In the genomic region with DNA sequence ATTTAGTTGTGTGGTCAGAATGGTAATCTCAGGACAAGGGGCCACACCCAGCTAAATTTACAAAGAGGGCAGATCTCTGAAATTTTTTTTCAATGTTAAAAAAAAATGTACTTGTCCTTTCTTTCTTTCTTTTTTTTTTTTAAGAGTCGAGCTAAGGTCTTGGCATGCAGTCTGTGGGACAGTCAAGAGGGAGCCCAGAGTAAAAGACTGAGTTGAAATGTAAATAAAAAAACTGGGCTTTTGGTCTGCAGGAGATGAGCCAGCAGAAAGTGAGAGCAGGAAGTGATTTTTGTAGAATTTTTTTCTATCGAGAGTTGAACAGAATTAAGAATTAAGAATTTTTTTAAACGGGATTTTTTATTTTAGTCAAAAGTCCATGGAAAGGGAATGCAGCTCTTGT, we compare ENCODE assay signal across 28 mouse cellular contexts.
"Had no signal": no experiment of that assay in that cellular context is flagged by ENCODE, and none has a peak within 500 bp of the region (broad histone marks: within the 10 kb centered on the region; RNA-seq: fewer than 3 reads in every experiment).

No protein-coding gene starts in this region.

- DNase-seq: gastrocnemius, adult 2 months; gastrocnemius, postnatal 10 days; gastrocnemius, postnatal 25 days; heart, adult 11 months; heart, adult 2 months; heart, postnatal 14 days; heart, postnatal 36 days; kidney, adult 11 months; kidney, adult 2 months; kidney, adult 9 months; kidney, postnatal 14 days; kidney, postnatal 36 days; layer of hippocampus, adult 9-11 months; layer of hippocampus, postnatal 36 days; left cerebral cortex, postnatal 4 days had no signal

- H3K27me3 ChIP-seq: heart, embryonic 13.5 days; heart, embryonic 15.5 days; hindbrain, embryonic 13.5 days; hindbrain, embryonic 15.5 days; kidney, embryonic 15.5 days; limb, embryonic 13.5 days; limb, embryonic 15.5 days had no signal

- H3K4me1 ChIP-seq: heart, embryonic 15.5 days; hindbrain, embryonic 15.5 days; limb, embryonic 15.5 days had no signal

- ATAC-seq: hindbrain, postnatal 0 days; intestine, embryonic 16.5 days had no signal

- H3K9me3 ChIP-seq: heart, embryonic 13.5 days; heart, embryonic 15.5 days; hindbrain, embryonic 13.5 days; hindbrain, embryonic 15.5 days; kidney, embryonic 15.5 days; limb, embryonic 13.5 days; limb, embryonic 15.5 days had no signal

- H3K4me2 ChIP-seq: heart, embryonic 11.5 days; heart, embryonic 13.5 days; heart, embryonic 15.5 days; hindbrain, embryonic 13.5 days; hindbrain, embryonic 15.5 days; kidney, embryonic 15.5 days; limb, embryonic 13.5 days; limb, embryonic 15.5 days; liver, embryonic 11.5 days had no signal

- H3K9ac ChIP-seq: heart, embryonic 13.5 days; heart, embryonic 15.5 days; hindbrain, embryonic 13.5 days; hindbrain, embryonic 15.5 days; kidney, embryonic 15.5 days; limb, embryonic 13.5 days; limb, embryonic 15.5 days; liver, embryonic 14.5 days had no signal

- H3K4me3 ChIP-seq: gastrocnemius, adult 2 months; heart, adult 2 months; heart, embryonic 13.5 days; heart, embryonic 15.5 days; hindbrain, embryonic 13.5 days; hindbrain, embryonic 15.5 days; kidney, embryonic 15.5 days; limb, embryonic 13.5 days; limb, embryonic 15.5 days had no signal

- H3K36me3 ChIP-seq: heart, embryonic 15.5 days; hindbrain, embryonic 15.5 days; kidney, embryonic 15.5 days had no signal

- H3K27ac ChIP-seq: gastrocnemius, adult 2 months; heart, adult 2 months; heart, embryonic 13.5 days; heart, embryonic 15.5 days; hindbrain, embryonic 13.5 days; hindbrain, embryonic 15.5 days; hindbrain, postnatal 0 days; kidney, embryonic 15.5 days; kidney, postnatal 0 days; limb, embryonic 13.5 days; limb, embryonic 15.5 days; liver, embryonic 14.5 days had no signal
